ENCODE assay signal across 27 mouse cellular contexts in genomic region chr13:97270723-97271122, GRCm38 (mm10). TPM values are rescaled to one million over a fixed set of nuclear protein-coding genes. Genes with fewer than 3 reads are reported as not detected.
A peak's percentile ranks its signal among the peaks of the same experiment; 100 is the strongest.
DNase-seq lines count a peak whose midpoint lies in the region; ATAC-seq lines count a peak whose summit lies in the region.
"Had no signal": no experiment of that assay in that cellular context is flagged by ENCODE, and none has a peak within 500 bp of the region (broad histone marks: within the 10 kb centered on the region; RNA-seq: fewer than 3 reads in every experiment).

No protein-coding gene starts in this region.

- no peaks in the 10 kb centered on the region for H3K4me1 ChIP-seq in forebrain, embryonic 11.5 days (replicated peaks; ENCODE audit: control insufficient read depth, insufficient read depth, low read length)
- no peaks in the 10 kb centered on the region for H3K4me1 ChIP-seq in forebrain, embryonic 15.5 days
- H3K4me1 ChIP-seq: embryonic facial prominence, embryonic 15.5 days; forebrain, embryonic 13.5 days had no signal

- peak; percentile 16 for DNase-seq in forebrain, embryonic 11.5 days (ENCODE audit: low spot score)
- DNase-seq in thymus, postnatal 0 days (ENCODE audit: low spot score): peak; percentile 70
- DNase-seq in thymus, adult 18-20 months: no peak
- peak; percentile 48 for DNase-seq in thymus, postnatal 14 days
- DNase-seq in thymus, postnatal 4 days: peak; percentile 45
- no peak for DNase-seq in Muller cell, postnatal 12 days (ENCODE audit: inconsistent ontology term)
- DNase-seq: adrenal gland, adult 2 months; adrenal gland, postnatal 10 days; adrenal gland, postnatal 25 days; B cell, adult 2 months; cerebellum, adult 11 months; cerebellum, adult 18-20 months; cerebellum, adult 8-10 months; cerebellum, adult 9-11 months; cerebellum, postnatal 14 days; cerebellum, postnatal 36 days; embryo, embryonic 11 days had no signal

- H3K36me3 ChIP-seq in forebrain, embryonic 11.5 days (ENCODE audit: control insufficient read depth, insufficient read depth, low read length): no peaks in the 10 kb centered on the region
- no peaks in the 10 kb centered on the region for H3K36me3 ChIP-seq in forebrain, embryonic 15.5 days
- H3K36me3 ChIP-seq: embryonic facial prominence, embryonic 13.5 days; embryonic facial prominence, embryonic 15.5 days; forebrain, embryonic 10.5 days; G1E had no signal

- H3K27ac ChIP-seq in forebrain, embryonic 11.5 days (ENCODE audit: low read depth, low read length): no peak overlapping the region
- no peak overlapping the region for H3K27ac ChIP-seq in forebrain, embryonic 15.5 days (replicated peaks)
- H3K27ac ChIP-seq: embryonic facial prominence, embryonic 13.5 days; embryonic facial prominence, embryonic 15.5 days; forebrain, embryonic 10.5 days; forebrain, embryonic 13.5 days had no signal

- H3K9me3 ChIP-seq in forebrain, embryonic 11.5 days (ENCODE audit: control insufficient read depth, low read length): no peaks in the 10 kb centered on the region; the same call in 1 of the 2 replicates
- H3K9me3 ChIP-seq in forebrain, embryonic 15.5 days: no peaks in the 10 kb centered on the region
- H3K9me3 ChIP-seq: embryonic facial prominence, embryonic 13.5 days; embryonic facial prominence, embryonic 15.5 days had no signal

- no peak overlapping the region for H3K4me2 ChIP-seq in forebrain, embryonic 11.5 days (ENCODE audit: low read depth, low read length, severe bottlenecking)
- no peak overlapping the region for H3K4me2 ChIP-seq in forebrain, embryonic 15.5 days (replicated peaks)
- H3K4me2 ChIP-seq: embryonic facial prominence, embryonic 13.5 days; embryonic facial prominence, embryonic 15.5 days; forebrain, embryonic 13.5 days had no signal

- WGBS in forebrain, embryonic 11.5 days: 91% methylated on average over 2 of the region's 2 CpGs
- WGBS in forebrain, embryonic 15.5 days: 89% methylated on average over 2 of the region's 2 CpGs

- H3K9ac ChIP-seq in forebrain, embryonic 11.5 days (ENCODE audit: low read length): no peak overlapping the region
- no peak overlapping the region for H3K9ac ChIP-seq in forebrain, embryonic 15.5 days (replicated peaks)
- H3K9ac ChIP-seq: embryonic facial prominence, embryonic 13.5 days; embryonic facial prominence, embryonic 15.5 days; forebrain, embryonic 13.5 days had no signal

- ATAC-seq in forebrain, embryonic 11.5 days (replicated peaks; ENCODE audit: low FRiP score): no peak
- no peak for ATAC-seq in forebrain, embryonic 15.5 days (replicated peaks)
- ATAC-seq: CD4-positive, CD25-positive, alpha-beta regulatory T cell, adult 4 months; forebrain, embryonic 13.5 days; forebrain, embryonic 16.5 days had no signal

- no peak overlapping the region for H3K4me3 ChIP-seq in forebrain, embryonic 11.5 days (ENCODE audit: low read depth, low read length)
- H3K4me3 ChIP-seq in forebrain, embryonic 15.5 days: no peak overlapping the region
- H3K4me3 ChIP-seq: embryonic facial prominence, embryonic 13.5 days; embryonic facial prominence, embryonic 15.5 days; erythroblast, embryonic 14.5 days; forebrain, embryonic 10.5 days; forebrain, embryonic 13.5 days had no signal

- no peaks in the 10 kb centered on the region for H3K27me3 ChIP-seq in forebrain, embryonic 11.5 days (ENCODE audit: control insufficient read depth, insufficient read depth, low read length)
- H3K27me3 ChIP-seq in forebrain, embryonic 15.5 days: no peaks in the 10 kb centered on the region
- H3K27me3 ChIP-seq: CH12.LX; embryonic facial prominence, embryonic 13.5 days; embryonic facial prominence, embryonic 15.5 days; forebrain, embryonic 13.5 days had no signal

RNA-seq across cellular contexts. Expression of gene Enc1, which starts 29.8 kb away (rescaled TPM):
- polyA plus RNA-seq in forebrain, embryonic 11.5 days (2014; fragmentation: Nextera tagmentation; extraction: Ambion mirVana): 17.9 and 20.8 TPM in 2 replicates
- 82.4 and 103 TPM in 2 replicates for polyA plus RNA-seq in forebrain, embryonic 15.5 days (2015; fragmentation: Nextera tagmentation; extraction: Ambion mirVana)
- polyA plus RNA-seq in thymus, postnatal 0 days (2015; fragmentation: Nextera tagmentation; extraction: Ambion mirVana): 1.9 and 2.0 TPM in 2 replicates

Comparison
In these comparisons a context has a peak if more than half of its experiments do, and no peak if none do; other contexts are left out.
1. DNase-seq: peak in forebrain, embryonic 11.5 days (single experiment), thymus, postnatal 0 days (single experiment), thymus, postnatal 14 days (single experiment) and thymus, postnatal 4 days (single experiment); none in thymus, adult 18-20 months (0 of 2) and Muller cell, postnatal 12 days (single experiment).